Mouse (Mus musculus) left cerebral cortex, adult 2 months (tissue): ENCODE results near the gene Wdr20rt. TPM values are rescaled to one million over a fixed set of nuclear protein-coding genes. Genes with fewer than 3 reads are reported as not detected.

Experiments
- DNase-seq, 2 experiments: peaks; one replicate each; pipeline ENCODE4 v3.0.0; 2021 to 2022; ENCODE audit warnings: low spot score in 2 of 2, mixed read lengths in 1 of 2; ENCODE audit errors: extremely low spot score in 1 of 2
- H3K27ac ChIP-seq: fragments of 200-600 bp; 2 replicates; pipeline ENCODE4 v1.8.1; 2022
- H3K4me3 ChIP-seq: fragments of 200-600 bp; 2 replicates; pipeline ENCODE4 v1.8.1; 2022
- CTCF ChIP-seq: fragments of 200-600 bp; IDR thresholded peaks from 2 replicates; pipeline ENCODE4 v1.8.1; 2022; ENCODE audit warnings: antibody characterized with exemption, mild to moderate bottlenecking, moderate library complexity
- intact Hi-C: fragments of 180-260 bp; cut with DNase I; formaldehyde crosslinking; loops from one replicate; pipeline ENCODE4 v1.15.1; 2025
- total RNA-seq, 2 experiments: library from RNA; stranded (reverse); gene quantifications; 2 replicates each; pipeline ENCODE4 v1.2.3; 2021

Wdr20rt gene
- total RNA-seq, 2 experiments from 2014 or later, result not detected

- no peak for DNase-seq
- Histone ChIP-seq H3K27ac (no peak overlapping the region), H3K4me3 (no peak overlapping the region; the same call in 1 of the 2 replicates)
- intact Hi-C loops, result loop anchor here (5.0 kb wide), 1 partner anchor 79 kb away; no protein-coding TSS in a partner anchor
- TF ChIP-seq CTCF, result no peak
Measured at GRCm38 (mm10) chr12:65258212-65259138, 33.2 kb downstream of the Wdr20rt start.

- DNase-seq, result peak; percentile 11 to 14
- H3K27ac ChIP-seq, result peak overlapping the region; percentile 66
- intact Hi-C loops, result loop anchor here (5.0 kb wide), 1 partner anchor 78 kb away; no protein-coding TSS in a partner anchor
Measured at GRCm38 (mm10) chr12:65259139-65260111, 34.1 kb downstream of the Wdr20rt start.

GRCm38 (mm10) chr12:65268311-65268984 is 43.1 kb downstream of the Wdr20rt start:
- intact Hi-C loops, result no loop called here
- no peak for DNase-seq
- Histone ChIP-seq H3K4me3 (no peak overlapping the region), H3K27ac (no peak overlapping the region)
- TF ChIP-seq CTCF, result no peak

More at GRCm38 (mm10) chr12:65259139-65260111, 34.1 kb downstream of the Wdr20rt start:
- H3K4me3 ChIP-seq, result no peak overlapping the region; the same call in 1 of the 2 replicates
- TF ChIP-seq CTCF, result no peak

GRCm38 (mm10) chr12:65269406-65269805 is 44.1 kb downstream of the Wdr20rt start:
- no peak for TF ChIP-seq CTCF
- Histone ChIP-seq H3K27ac (no peak overlapping the region), H3K4me3 (no peak overlapping the region)
- DNase-seq, result no peak
- intact Hi-C loops, result no loop called here

GRCm38 (mm10) chr12:65273807-65274206 is 48.5 kb downstream of the Wdr20rt start:
- no peak overlapping the region for H3K27ac ChIP-seq
- intact Hi-C loops, result loop anchor here (5.0 kb wide), 1 partner anchor 108 kb away; no protein-coding TSS in a partner anchor
- H3K4me3 ChIP-seq, result no peak overlapping the region
- DNase-seq, result no peak
- peak; percentile 59 for TF ChIP-seq CTCF

Other genes with a start within 250 kb of the Wdr20rt start
- gene Prpf39, start 189.2 kb upstream of the Wdr20rt start, total RNA-seq, result 10 to 100 TPM; 41.6 to 44.9 TPM
- 100 to 1,000 TPM; 152 to 162 TPM for gene Fkbp3, start 151.5 kb upstream of the Wdr20rt start, total RNA-seq
- gene Fancm, start 149.9 kb upstream of the Wdr20rt start, total RNA-seq, result 10 to 100 TPM; 15.9 to 17.9 TPM
- under 1 TPM; 0.19 to 0.48 TPM for gene Mis18bp1, start 52.9 kb upstream of the Wdr20rt start, total RNA-seq